Mouse (Mus musculus) thymus, postnatal 36 days (tissue): ENCODE data around the gene Zfp667.
A peak's percentile ranks its signal among the peaks of the same experiment; 100 is the strongest.
"Not testable (repeated sequence)": the region's sequence is repeated elsewhere in the genome, so short reads cannot be mapped to it uniquely, and the experiment has no call there.

Source experiments
- DNase-seq, 2 experiments: peaks; one replicate each; pipeline ENCODE4 v3.0.0; 2022; ENCODE audit warnings: mixed read lengths in 2 of 2

Gene Zfp667

GRCm38 (mm10) chr7:6285842-6286705, at the start of gene Zfp667:
Gene Zfp667, plus strand, starts transcription at chr7:6286579.
- peak; percentile 99 for DNase-seq

- DNase-seq: no peak
Measured at GRCm38 (mm10) chr7:6239787-6240186, 46.6 kb upstream of the Zfp667 start.

- peak in 1 of 2 experiments; percentile 23 for DNase-seq
Measured at GRCm38 (mm10) chr7:6240841-6241425, 45.4 kb upstream of the Zfp667 start.

GRCm38 (mm10) chr7:6244361-6245292, 41.8 kb upstream of the Zfp667 start:
- DNase-seq: no peak

- no peak for DNase-seq
Measured at GRCm38 (mm10) chr7:6252410-6252809, 34.0 kb upstream of the Zfp667 start, which contains the start of gene Epp13. Gene Epp13, plus strand, starts transcription at chr7:6252710.

GRCm38 (mm10) chr7:6254451-6254850, 31.9 kb upstream of the Zfp667 start:
- DNase-seq: no peak

- DNase-seq: no peak
Measured at GRCm38 (mm10) chr7:6257386-6257785, 29.0 kb upstream of the Zfp667 start.

GRCm38 (mm10) chr7:6258232-6259220, 27.9 kb upstream of the Zfp667 start:
- DNase-seq: no peak

GRCm38 (mm10) chr7:6260004-6260403, 26.4 kb upstream of the Zfp667 start:
- not testable (repeated sequence) for DNase-seq

GRCm38 (mm10) chr7:6262120-6262519, 24.3 kb upstream of the Zfp667 start:
- no peak for DNase-seq

- no peak for DNase-seq
Measured at GRCm38 (mm10) chr7:6262984-6263383, 23.4 kb upstream of the Zfp667 start.

- DNase-seq: peak; percentile 35 to 44
Measured at GRCm38 (mm10) chr7:6265695-6266094, 20.7 kb upstream of the Zfp667 start.

GRCm38 (mm10) chr7:6277906-6278305, 8.5 kb upstream of the Zfp667 start:
- DNase-seq: no peak

- peak; percentile 68 to 75 for DNase-seq
Measured at GRCm38 (mm10) chr7:6282749-6283148, 3.6 kb upstream of the Zfp667 start.

- DNase-seq: peak; percentile 74 to 77
Measured at GRCm38 (mm10) chr7:6283451-6284075, 2.8 kb upstream of the Zfp667 start.

- no peak for DNase-seq
Measured at GRCm38 (mm10) chr7:6284442-6285012, 1.9 kb upstream of the Zfp667 start.

- DNase-seq: no peak
Measured at GRCm38 (mm10) chr7:6285366-6285765, 1.0 kb upstream of the Zfp667 start.

- peak; percentile 33 to 46 for DNase-seq
Measured at GRCm38 (mm10) chr7:6286921-6287531, 647 bp downstream of the Zfp667 start.

- DNase-seq: not testable (repeated sequence)
Measured at GRCm38 (mm10) chr7:6291121-6291520, 4.7 kb downstream of the Zfp667 start.

- DNase-seq: not testable (repeated sequence)
Measured at GRCm38 (mm10) chr7:6300796-6301195, 14.4 kb downstream of the Zfp667 start.
